Mouse (Mus musculus) heart, adult 8-10 months (tissue): ENCODE results near the gene Poldip2. TPM values are rescaled to one million over a fixed set of nuclear protein-coding genes. Genes with fewer than 3 reads are reported as not detected.

ENCODE experiments used
- DNase-seq: peaks from one replicate; pipeline ENCODE4 v3.0.0; 2022; ENCODE audit warnings: low spot score
- total RNA-seq, 4 experiments: library from RNA; stranded (reverse); gene quantifications; 2 replicates each; pipeline ENCODE4 v1.2.4; 2022

The Poldip2 gene
- total RNA-seq, 4 experiments from 2014 or later, result 141 to 157 (median 151) TPM

DNA sequence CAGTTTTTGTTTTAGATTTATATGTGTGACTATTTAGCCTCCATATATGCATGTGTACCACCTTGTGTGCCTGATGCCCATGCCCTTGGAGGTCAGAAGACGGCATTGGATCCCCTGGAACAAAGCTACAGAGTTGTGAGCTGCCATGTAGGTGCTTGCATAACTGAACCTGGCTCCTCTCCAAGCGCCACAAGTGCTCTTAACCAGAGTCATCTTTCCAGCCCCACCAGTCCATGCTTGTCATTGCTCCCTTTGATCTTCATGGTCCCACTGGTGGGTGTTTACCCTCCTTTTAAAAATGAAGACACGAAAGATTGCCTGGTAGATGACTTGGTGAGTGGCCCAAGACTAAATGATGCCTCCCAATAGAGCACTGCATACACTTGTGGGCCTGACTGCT is 28.4 kb downstream of the Poldip2 start:
- DNase-seq, result no peak

DNA sequence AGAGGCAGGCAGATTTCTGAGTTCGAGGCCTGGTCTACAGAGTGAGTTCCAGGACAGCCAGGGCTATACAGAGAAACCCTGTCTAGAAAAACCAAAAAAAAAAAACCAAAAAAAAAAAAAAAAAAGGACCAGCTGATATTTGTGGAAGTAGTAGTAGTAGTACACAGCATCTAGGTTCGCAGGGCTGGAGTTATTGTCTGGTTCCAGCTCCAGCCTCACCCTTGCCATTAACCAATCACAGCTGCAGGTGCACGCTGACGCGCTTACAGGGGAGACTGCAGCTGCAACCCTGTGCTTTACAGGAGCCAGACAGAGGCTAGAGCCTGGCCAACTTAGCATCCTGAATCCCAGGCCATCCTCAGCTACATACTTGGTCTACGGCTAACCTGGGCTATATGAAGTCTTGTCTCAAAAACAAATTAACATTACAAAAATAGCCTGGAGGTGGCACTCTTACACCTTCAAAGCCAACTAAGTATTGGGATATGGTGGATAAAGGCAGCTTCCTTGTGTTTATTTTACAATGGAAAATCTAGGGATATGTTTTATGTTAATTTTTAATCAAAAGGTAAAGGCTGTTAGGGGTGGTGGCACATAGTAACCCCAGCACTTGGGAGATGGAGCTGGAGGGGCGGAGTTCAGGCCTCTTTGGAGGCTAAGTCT is 32.6 kb downstream of the Poldip2 start:
- DNase-seq, result no peak

DNA sequence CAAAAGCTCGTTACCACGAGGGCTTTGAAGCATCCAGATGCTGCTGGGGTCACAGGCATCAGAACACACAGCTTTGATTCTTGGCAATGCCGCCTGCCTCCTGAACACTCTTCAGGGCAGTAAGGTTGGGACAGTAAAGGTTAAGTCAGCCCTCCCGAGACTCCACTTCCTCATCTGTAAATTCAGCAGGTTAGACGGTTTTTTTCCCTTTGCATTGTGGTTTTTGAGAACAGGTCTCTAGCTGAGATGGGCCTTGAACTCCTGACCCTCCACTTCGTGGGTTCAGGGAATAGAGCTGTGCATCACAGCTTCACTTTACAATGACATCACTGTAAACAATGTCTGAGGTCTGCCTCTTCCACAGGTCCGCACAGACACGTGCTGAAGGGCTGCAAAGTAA is 33.2 kb downstream of the Poldip2 start:
- no peak for DNase-seq

DNA sequence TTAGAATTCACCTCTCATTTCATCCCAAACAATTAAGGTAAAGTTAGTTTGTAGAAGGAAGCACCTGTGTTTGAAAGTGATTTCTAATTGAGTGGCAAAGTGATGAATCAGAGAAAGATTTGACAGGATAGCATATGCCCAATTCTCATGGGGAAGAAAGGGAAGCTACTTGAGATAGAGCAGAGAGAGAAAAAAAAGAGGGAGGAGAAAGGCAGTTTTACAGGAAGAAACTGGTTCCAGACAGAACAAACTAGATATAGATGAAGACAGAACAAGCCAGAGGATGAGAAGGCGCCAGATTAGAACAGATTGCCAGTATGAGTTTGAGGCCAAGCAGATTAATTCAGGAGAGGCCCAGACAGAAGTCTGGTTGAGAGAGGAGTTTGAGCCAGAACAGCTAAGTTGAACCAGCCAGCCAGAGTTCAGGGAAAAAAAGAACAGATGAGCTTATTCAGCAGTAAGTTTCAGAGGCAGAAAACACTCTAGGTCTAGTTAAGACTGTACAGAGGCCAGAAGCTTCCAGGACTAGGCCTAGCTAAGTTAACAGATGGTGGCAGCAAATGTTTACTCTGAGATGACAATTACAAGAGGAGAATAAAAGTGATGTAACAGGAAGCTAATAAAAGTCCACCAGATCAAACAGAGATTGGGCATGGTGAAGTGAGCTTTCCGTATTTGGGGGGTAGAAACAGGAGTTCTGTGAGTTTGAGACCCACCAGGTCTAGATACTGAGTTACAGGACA is 35.9 kb downstream of the Poldip2 start:
- DNase-seq, result no peak

DNA sequence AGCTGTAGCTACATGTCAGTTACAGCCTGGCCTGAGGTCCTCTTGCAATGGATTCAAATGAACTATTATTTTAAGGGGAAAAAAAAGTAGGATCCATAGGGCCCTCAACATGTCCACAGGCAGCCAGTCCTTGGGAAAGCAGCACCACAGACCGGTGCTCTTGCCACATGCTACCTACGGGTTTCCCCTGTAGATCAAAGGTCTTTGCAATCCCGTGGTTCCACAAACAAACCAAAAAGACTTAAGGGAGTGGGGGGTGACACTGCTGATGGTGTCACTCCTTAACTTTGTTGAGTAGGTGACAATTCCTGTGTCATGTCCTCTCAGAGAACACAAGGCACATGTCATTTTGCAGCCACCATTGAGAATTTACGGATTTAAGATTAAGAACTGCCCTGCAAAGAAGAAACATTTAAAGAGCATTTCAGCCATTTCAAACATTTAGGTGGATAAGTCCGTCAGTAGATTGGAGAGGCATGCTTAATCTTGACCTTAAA is 37.5 kb downstream of the Poldip2 start:
- no peak for DNase-seq

DNA sequence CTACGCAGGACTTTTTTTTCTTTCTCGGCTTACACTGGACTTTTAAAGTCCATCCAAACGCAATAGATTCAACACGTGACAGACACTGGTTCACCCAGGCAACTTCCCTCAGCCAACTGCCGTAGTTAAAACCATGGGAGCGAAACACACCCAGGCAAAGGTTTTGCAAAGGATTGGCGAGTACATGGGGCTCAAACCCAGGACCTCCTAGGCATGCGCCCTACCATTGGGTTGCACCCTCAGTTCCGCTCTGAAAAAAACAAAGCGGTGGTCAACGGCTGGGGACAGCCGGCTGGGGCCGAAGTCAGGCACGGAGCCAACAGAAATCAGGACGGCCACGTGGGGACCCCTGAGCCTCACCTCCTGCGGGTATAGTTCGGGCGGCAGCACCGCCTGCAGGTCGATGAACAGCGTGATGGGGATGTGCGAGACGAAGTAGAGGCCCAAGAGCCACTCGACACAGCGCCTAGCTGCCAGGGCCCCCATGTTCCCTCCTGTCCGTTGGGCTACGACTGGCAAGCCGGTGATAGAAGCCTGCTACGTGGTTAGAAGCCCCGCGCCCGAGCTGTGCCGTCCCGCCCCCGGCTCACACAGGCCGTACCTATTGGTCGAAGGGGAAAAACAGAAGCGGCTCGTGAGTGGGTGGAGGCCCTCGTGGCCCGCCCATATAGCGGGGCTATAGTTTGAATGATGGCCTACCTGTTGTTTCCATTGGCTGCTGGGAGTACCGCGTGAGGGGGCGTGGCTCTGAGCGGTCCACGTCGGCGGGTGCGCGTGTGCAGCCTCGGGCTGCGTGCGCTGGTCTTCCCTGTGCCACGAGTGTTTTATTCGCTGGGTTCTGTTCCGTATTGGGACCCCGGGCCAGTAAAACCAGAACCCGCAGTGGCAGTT is 38.4 kb downstream of the Poldip2 start, which contains the start of gene Tmem97:
Gene Tmem97, minus strand, starts transcription at position 610 of the 891 bp plus-strand sequence.
- DNase-seq, result peak; percentile 95

DNA sequence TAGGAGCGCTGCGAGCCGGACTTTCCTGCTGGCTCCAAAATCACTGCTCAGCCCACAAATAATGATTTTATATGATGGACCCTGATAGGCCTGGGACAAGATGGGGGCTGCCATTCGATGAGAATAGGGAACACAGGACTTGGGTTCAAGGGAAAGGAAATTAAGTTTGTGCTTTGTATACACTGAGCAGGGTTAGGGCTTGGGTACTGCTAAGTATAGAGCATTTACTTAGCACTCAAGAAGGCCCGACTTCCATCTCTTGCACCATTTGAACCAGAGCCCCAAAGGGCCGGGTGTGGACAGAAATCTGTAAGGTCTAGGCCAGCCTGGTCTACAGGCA is 39.0 kb downstream of the Poldip2 start:
- no peak for DNase-seq

DNA sequence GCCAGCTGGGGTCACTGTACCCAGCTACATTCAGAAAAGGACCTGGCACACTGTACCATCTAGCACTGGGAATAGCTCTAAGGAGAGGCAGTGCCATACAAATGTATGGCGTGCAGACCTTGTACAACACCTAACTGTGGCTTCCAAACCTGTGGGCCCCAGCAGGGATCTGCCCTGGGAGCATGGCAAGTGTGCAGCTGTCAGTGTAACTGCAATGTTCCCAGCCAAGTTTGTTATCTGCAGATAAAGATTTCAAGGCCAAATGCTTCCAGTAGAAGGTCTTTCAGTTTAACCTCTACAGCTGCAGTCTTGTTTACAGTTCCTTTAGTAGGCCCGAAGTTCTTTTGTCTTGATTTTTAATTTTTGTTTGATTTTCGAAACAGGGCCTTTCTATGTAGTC is 43.6 kb downstream of the Poldip2 start:
- DNase-seq, result no peak

DNA sequence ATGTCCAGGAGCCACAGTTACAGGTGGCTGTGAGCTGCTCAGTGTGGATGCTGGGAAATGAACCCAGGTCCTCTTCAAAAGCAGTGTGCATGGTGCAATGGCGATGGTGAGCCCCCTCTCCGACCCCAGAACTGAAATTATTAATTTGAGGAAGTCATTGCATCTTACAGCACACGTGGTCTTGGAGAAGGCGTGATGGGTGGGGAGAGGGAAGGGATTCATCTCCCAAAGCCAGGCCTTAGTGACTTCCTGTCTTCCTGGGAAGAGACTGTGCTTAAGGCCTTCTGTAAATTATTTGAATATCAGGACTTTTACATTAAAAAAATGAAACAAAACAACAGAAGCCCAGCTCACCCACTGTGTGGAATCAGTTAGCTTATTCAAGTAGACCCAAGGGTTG is 44.1 kb downstream of the Poldip2 start:
- DNase-seq, result no peak

DNA sequence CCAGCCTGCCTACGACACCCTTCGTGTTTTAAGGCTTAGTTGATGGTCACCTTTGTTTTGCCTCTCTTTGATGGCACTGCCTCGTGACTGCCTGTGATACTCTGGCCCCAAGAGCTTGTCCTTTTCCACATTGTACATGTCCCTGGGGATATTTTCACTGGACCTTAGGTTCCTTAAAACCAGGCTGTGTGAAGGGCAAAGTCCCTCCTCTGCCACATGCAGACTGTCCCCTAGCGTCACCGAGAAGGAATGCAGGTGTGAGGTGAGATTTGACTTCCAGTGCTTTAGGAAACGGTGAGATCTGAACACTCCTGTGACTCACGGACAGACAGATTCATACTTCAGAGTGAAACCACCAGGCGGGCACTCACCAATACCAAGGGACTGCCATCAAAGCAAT is 45.2 kb downstream of the Poldip2 start:
- no peak for DNase-seq

DNA sequence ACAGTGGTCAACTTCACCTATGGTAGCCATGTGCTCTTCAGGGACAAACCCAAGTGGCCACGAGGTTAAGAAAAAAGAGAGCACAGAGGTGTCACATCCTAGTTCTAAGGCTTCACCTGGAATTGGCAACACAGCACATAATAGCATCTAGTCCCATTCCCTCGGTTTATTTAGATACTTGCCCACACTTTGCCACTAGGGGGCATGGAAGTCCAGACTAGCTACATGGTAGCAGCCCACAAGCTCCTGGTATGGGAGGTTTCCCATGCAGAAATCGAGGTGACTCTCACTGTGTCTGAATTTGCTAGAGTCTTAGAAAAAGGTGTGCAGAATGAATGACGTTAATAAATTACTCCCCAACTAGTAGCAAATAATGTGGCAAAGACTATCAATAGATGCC is 48.5 kb downstream of the Poldip2 start:
- peak; percentile 69 for DNase-seq

DNA sequence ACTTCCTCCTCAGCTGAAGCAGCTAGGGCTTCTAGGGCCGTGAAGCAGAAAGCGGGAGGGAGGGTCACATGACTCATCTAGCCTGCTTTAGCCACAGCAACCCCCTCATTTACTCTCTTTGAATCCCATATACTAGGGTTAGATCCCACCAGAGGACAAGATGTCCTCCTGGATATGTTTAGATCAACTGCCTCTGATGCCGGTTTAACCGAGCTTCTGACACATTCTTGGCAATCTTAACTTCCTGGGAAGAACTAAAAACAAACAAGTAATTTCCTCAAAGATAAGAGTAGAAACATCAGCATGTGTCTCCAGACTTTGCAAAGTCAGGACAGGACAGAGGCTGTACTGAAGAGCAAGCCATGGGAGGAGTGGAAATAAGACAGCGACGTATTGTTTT is 54.8 kb downstream of the Poldip2 start:
- peak; percentile 82 for DNase-seq

DNA sequence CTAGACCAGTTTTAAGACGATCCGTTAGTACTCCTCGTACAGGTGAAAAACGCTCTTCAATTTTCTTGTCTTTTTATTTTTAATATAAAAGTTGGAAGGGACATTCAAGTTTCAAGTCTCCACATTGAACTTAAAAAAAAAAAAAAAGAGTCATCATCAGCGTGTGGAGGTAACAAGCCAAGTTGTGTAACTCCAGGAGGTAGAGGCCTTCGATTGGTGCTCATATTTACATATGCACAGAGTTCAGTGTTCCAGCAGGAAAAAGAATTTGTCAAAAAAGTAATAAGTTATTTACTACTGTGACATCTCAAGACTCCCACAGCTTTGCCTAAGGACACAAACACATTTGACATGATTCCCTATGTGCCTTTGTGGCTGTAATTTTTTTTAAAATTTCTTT is 55.6 kb downstream of the Poldip2 start:
- DNase-seq, result no peak

DNA sequence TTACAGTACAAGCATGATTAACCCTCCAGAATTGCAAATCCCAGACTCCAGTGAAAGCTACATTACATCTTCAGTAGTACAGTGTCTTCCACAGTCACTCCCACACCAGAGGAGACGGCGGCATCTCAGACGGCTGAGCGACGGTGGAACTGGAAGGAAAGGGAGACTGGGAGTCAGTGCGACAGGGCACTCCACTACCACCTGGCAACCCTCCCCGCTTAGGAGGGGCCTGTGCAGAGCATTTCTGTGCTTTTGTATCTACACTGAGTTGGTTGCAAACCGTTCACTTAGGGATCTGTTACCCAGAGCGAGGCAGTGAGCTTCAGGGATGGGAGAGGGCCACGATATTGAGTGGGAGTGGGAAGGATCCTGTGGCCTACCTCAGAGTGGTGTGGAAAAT is 56.8 kb downstream of the Poldip2 start:
- no peak for DNase-seq

DNA sequence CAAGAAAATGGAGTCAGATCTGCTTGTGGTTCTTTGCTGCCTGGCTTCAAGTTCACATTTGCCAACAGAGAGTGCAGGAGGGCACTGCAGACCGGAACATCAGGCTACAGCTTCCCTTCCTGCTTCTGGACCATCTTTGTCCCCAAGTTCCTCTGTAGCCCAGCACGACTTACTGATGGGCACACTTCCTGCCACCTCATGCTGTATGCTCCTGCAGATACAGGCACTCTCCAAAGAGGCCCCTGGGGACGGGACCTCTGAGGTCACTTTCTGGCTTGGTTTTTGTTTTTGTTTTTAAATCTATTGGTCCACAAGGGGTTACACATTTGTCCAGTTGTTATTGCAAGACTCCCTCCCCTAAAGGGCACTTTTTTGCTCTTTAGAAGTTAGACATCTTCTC is 57.8 kb downstream of the Poldip2 start:
- DNase-seq, result no peak

DNA sequence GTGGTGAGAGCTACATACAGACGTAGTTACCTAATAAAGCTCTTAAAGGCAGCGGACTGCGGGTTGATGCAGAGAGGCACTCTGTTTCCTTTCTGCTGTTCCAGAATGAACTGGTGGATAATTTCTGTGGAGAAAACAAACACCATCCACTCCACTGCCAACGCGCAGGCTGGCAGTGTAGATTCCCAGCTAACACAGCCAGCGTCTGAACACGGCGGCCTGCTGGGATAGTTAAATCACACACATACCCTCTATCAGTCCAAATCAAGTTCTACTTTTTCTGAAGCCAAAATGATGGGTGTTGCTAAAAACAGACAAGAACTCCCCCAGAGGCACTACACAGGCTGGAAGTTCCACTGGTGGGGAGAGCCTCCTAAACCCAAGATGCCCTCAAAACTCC is 59.4 kb downstream of the Poldip2 start:
- DNase-seq, result no peak

DNA sequence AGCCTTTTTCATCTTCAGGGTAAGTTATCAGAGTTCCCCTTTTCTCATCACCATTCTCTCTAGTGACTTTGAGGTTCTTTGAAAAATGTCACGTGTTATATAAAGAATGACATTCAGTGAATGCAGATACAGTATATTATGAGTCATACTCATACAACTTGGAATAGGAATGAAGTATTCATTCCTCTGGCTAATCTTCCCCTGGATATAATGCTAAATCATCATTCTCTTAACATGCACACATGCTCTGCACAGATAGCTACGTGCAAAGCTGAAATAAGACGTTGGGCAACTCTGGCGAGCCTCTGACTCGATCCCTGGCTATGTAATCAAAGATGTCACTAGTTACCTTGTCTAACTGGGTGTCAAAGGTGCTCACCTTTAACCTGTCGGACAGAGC is 59.9 kb downstream of the Poldip2 start:
- DNase-seq, result no peak

Other genes with a start within 250 kb of the Poldip2 start
- gene BC030499, start 221.4 kb upstream of the Poldip2 start, total RNA-seq, result 1 to 10 TPM in 1 of 4 experiments, under 1 TPM in 3; 0.38 to 1.3 (median 0.61) TPM
- under 1 TPM; 0.31 to 0.57 (median 0.46) TPM for gene Spag5, start 210.7 kb upstream of the Poldip2 start, total RNA-seq
- gene Aldoc, start 189.2 kb upstream of the Poldip2 start, total RNA-seq, result 1 to 10 TPM in 3 of 4 experiments, under 1 TPM in 1; 0.75 to 1.8 (median 1.3) TPM
- gene Pigs, start 183.8 kb upstream of the Poldip2 start, total RNA-seq, result 10 to 100 TPM; 24.6 to 27.1 (median 25.1) TPM
- gene Unc119, start 168.7 kb upstream of the Poldip2 start, total RNA-seq, result 1 to 10 TPM; 3.5 to 6.8 (median 4.8) TPM
- gene Foxn1, start 125.6 kb upstream of the Poldip2 start, total RNA-seq, result not detected
- not detected for gene Slc13a2, start 90.0 kb upstream of the Poldip2 start, total RNA-seq
- gene Slc46a1, start 46.5 kb upstream of the Poldip2 start, total RNA-seq, result 1 to 10 TPM; 1.4 to 3.3 (median 1.9) TPM
- gene Sarm1, start 14.4 kb upstream of the Poldip2 start, total RNA-seq, result under 1 TPM; 0.38 to 0.81 (median 0.48) TPM
- gene Vtn, start 13.1 kb upstream of the Poldip2 start, total RNA-seq, result 10 to 100 TPM; 14.3 to 19.1 (median 17.1) TPM
- gene Sebox, start 8.7 kb upstream of the Poldip2 start, total RNA-seq, result not detected
- 10 to 100 TPM; 11.2 to 12.9 (median 12.5) TPM for gene Tmem199, start within 50 bp of the Poldip2 start, total RNA-seq
- 10 to 100 TPM; 33.8 to 41.8 (median 37.6) TPM for gene Tnfaip1, start 24.1 kb downstream of the Poldip2 start, total RNA-seq
- 10 to 100 TPM; 30.3 to 36.6 (median 35.8) TPM for gene Ift20, start 24.2 kb downstream of the Poldip2 start, total RNA-seq
- gene Tmem97, start 38.6 kb downstream of the Poldip2 start, total RNA-seq, result 1 to 10 TPM; 3.4 to 5.5 (median 4.3) TPM
- gene Nlk, start 185.2 kb downstream of the Poldip2 start, total RNA-seq, result 10 to 100 TPM; 11.7 to 15.2 (median 12.4) TPM
- gene Ccnq, start 239.5 kb downstream of the Poldip2 start, total RNA-seq, result 10 to 100 TPM; 18.2 to 20.6 (median 18.8) TPM